Mouse (Mus musculus): ENCODE measurements around the gene Rgs3. TPM values are rescaled to one million over a fixed set of nuclear protein-coding genes. Genes with fewer than 3 reads are reported as not detected.
A peak's percentile ranks its signal among the peaks of the same experiment; 100 is the strongest.

Rgs3 gene
- polyA plus RNA-seq, 1 experiment from 2014 or later: 62.2 TPM

GRCm38 (mm10) chr4:62644031-62644793 lies 84.6 kb downstream of the Rgs3 start:
- H3K9ac ChIP-seq: peak overlapping the region; percentile 25; the same call in 1 of the 2 replicates
- H3K27ac ChIP-seq (replicated peaks): peak overlapping the region; percentile 56
- no peaks in the 10 kb centered on the region for H3K9me3 ChIP-seq
- peaks cover 59% of the 10 kb centered on the region for H3K27me3 ChIP-seq (replicated peaks)
- peaks cover 22% of the 10 kb centered on the region for H3K36me3 ChIP-seq
- ATAC-seq (ENCODE audit: extremely low read depth, insufficient number of reproducible peaks, low FRiP score, low TSS enrichment): no peak; the same call in 1 of the 2 replicates
- H3K4me1 ChIP-seq: peaks cover 73% of the 10 kb centered on the region
- H3K4me2 ChIP-seq: no peak overlapping the region
- H3K4me3 ChIP-seq: no peak overlapping the region
- 43% methylated on average over 11 of the region's 11 CpGs for WGBS

DNA sequence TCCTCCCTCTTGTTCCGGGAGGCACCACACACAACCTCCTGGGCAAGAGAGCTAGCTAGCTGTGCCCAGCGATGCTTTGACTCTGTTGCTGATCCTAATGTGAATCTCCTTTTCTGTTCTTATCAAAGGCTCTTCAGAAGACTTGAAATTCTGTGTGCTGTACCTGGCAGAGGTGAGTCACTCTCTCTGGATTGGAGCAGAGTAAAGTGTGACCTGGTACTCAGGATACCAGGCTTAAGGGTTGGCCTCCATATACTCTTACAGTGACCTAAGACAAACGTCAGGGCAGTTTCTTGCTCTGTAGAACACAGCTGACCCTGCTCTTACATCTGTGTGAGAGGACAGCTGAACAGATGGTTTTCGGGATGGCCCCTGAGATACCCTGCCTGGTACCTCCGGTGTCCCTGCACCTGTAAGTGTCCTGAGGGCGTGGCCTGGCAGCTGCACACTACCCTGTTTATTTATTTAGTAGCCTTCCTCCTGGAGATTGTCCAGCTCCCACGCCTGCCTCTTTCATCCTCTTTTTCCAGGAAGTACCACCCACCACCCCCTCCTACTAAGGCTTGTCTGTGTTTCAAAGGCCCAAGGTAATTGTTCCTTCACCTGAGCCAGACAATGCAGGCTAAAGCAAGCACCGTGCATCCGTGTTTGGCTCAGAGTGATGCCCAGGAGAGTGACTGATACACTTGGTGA lies 87.1 kb downstream of the Rgs3 start:
- WGBS: 68% methylated on average over 9 of the region's 9 CpGs
- ATAC-seq (ENCODE audit: extremely low read depth, insufficient number of reproducible peaks, low FRiP score, low TSS enrichment): no peak
- Histone ChIP-seq H3K4me2 (no peak overlapping the region), H3K27me3 (replicated peaks) (peaks cover 72% of the 10 kb centered on the region), H3K27ac (replicated peaks) (no peak overlapping the region), H3K9ac (no peak overlapping the region), H3K4me1 (peaks cover 53% of the 10 kb centered on the region), H3K36me3 (peaks cover 24% of the 10 kb centered on the region), H3K9me3 (no peaks in the 10 kb centered on the region), H3K4me3 (no peak overlapping the region)

GRCm38 (mm10) chr4:62648848-62649247 lies 89.2 kb downstream of the Rgs3 start:
- H3K4me2 ChIP-seq: no peak overlapping the region
- no peak overlapping the region for H3K27ac ChIP-seq (replicated peaks)
- no peak overlapping the region for H3K4me3 ChIP-seq
- peaks cover 39% of the 10 kb centered on the region for H3K4me1 ChIP-seq
- no peaks in the 10 kb centered on the region for H3K9me3 ChIP-seq
- no peak overlapping the region for H3K9ac ChIP-seq
- peaks cover 39% of the 10 kb centered on the region for H3K36me3 ChIP-seq
- peaks cover 72% of the 10 kb centered on the region for H3K27me3 ChIP-seq (replicated peaks)
- 79% methylated on average over 3 of the region's 3 CpGs for WGBS
- ATAC-seq (ENCODE audit: extremely low read depth, insufficient number of reproducible peaks, low FRiP score, low TSS enrichment): no peak

DNA sequence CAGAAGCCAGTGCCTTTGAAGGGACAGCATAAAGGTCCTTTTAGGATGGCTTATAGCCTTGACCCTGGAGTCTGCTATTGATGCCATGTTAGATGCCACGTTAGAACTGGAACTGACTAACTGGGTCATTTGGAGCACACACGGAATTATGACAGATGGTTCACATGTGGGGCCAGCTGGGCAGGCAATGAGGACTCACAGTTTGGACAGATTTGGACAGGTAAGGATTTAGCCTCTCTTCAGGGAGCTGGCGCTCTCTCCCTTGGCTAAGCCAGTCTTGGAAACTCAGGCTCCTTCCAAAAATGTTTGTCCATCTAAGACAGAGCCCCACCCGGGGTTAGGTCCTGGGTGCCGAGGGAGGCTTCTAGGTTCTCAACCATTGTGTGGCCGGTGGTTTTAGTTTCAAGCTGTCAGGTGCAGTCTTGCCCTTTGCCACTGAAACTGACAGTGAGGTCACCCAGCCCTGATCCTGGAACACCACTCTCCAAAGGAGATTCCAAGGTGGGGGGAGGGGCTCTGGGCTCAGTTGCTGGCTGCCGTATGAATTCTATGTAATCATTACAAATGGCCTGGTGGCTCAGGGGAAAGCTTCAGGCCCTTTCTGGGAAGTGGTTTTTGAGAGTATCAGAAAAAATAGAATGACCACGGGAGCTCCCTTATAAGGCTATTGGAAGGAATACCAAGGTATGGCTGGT lies 90.0 kb downstream of the Rgs3 start:
- no peak overlapping the region for H3K4me2 ChIP-seq
- peaks cover 39% of the 10 kb centered on the region for H3K36me3 ChIP-seq
- peaks cover 30% of the 10 kb centered on the region for H3K4me1 ChIP-seq
- no peak overlapping the region for H3K27ac ChIP-seq (replicated peaks)
- peaks cover 79% of the 10 kb centered on the region for H3K27me3 ChIP-seq (replicated peaks)
- no peaks in the 10 kb centered on the region for H3K9me3 ChIP-seq
- 63% methylated on average over 8 of the region's 8 CpGs for WGBS
- no peak for ATAC-seq (ENCODE audit: extremely low read depth, insufficient number of reproducible peaks, low FRiP score, low TSS enrichment)
- no peak overlapping the region for H3K9ac ChIP-seq
- no peak overlapping the region for H3K4me3 ChIP-seq

- peak overlapping the region; percentile 30; the same call in 1 of the 2 replicates for H3K9ac ChIP-seq
- no peak overlapping the region for H3K27ac ChIP-seq (replicated peaks)
- no peak overlapping the region for H3K4me2 ChIP-seq
- peaks cover 87% of the 10 kb centered on the region for H3K27me3 ChIP-seq (replicated peaks)
- WGBS: 51% methylated on average over 7 of the region's 7 CpGs
- no peak overlapping the region for H3K4me3 ChIP-seq
- H3K9me3 ChIP-seq: no peaks in the 10 kb centered on the region
- peaks cover 14% of the 10 kb centered on the region for H3K4me1 ChIP-seq
- peaks cover 30% of the 10 kb centered on the region for H3K36me3 ChIP-seq
- no peak for ATAC-seq (ENCODE audit: extremely low read depth, insufficient number of reproducible peaks, low FRiP score, low TSS enrichment)
Observed at GRCm38 (mm10) chr4:62651179-62651760, 91.6 kb downstream of the Rgs3 start.

GRCm38 (mm10) chr4:62652215-62652614 lies 92.6 kb downstream of the Rgs3 start:
- Histone ChIP-seq H3K27ac (replicated peaks) (no peak overlapping the region), H3K9me3 (no peaks in the 10 kb centered on the region), H3K9ac (no peak overlapping the region), H3K36me3 (peaks cover 36% of the 10 kb centered on the region), H3K4me3 (no peak overlapping the region), H3K4me1 (peaks cover 7% of the 10 kb centered on the region), H3K27me3 (replicated peaks) (peaks cover 88% of the 10 kb centered on the region), H3K4me2 (no peak overlapping the region)
- ATAC-seq (ENCODE audit: extremely low read depth, insufficient number of reproducible peaks, low FRiP score, low TSS enrichment): no peak
- WGBS: 50% methylated on average over 4 of the region's 4 CpGs

DNA sequence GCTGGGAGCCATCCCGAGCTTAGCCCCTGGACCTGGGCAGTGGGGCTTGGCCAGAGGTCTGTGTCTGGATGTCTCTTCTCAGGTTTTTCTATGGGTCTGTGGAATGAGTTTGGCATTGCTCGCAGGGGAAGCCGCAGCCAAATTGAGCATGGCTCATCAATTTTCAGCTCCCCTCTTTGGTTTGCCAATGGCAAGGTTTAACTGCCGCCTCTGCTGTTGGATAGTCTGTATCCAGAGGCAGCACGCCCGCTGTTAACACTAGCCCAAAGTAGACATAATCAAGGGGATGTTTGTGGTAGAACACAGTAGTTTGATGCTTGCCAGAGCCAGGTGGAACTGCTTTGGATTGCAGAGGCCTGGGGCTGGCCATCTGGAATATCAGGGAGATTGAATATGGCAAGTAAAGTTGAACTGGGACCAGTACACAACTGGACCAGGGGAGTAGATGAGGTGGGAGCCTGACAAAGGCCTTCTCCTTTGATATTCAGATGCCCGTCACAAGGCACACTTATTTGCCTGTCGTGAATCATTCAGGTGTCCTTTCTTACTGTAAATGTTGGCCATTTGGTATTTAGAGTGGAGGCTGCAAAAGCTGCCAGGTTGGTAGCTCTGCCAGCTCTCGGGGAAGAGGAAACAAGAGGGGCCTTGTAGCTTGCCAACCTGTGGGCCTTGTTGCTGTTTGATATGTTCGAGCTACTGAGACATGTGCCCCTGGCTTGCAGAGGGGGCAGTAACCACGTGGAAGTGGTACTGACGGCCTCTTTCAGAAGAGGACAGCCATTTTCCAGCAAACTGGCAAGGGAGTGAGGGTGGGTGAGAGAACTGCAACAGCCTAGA lies 93.5 kb downstream of the Rgs3 start:
- peaks cover 41% of the 10 kb centered on the region for H3K36me3 ChIP-seq
- no peak overlapping the region for H3K9ac ChIP-seq
- H3K9me3 ChIP-seq: no peaks in the 10 kb centered on the region
- no peak for ATAC-seq (ENCODE audit: extremely low read depth, insufficient number of reproducible peaks, low FRiP score, low TSS enrichment)
- no peak overlapping the region for H3K27ac ChIP-seq (replicated peaks)
- H3K27me3 ChIP-seq (replicated peaks): peaks cover 91% of the 10 kb centered on the region
- 74% methylated on average over 12 of the region's 12 CpGs for WGBS
- no peak overlapping the region for H3K4me3 ChIP-seq
- H3K4me2 ChIP-seq: no peak overlapping the region
- peaks cover 7% of the 10 kb centered on the region for H3K4me1 ChIP-seq

GRCm38 (mm10) chr4:62653922-62654661 lies 94.4 kb downstream of the Rgs3 start:
- WGBS: 80% methylated on average over 5 of the region's 5 CpGs
- no peak for ATAC-seq (ENCODE audit: extremely low read depth, insufficient number of reproducible peaks, low FRiP score, low TSS enrichment)

DNA sequence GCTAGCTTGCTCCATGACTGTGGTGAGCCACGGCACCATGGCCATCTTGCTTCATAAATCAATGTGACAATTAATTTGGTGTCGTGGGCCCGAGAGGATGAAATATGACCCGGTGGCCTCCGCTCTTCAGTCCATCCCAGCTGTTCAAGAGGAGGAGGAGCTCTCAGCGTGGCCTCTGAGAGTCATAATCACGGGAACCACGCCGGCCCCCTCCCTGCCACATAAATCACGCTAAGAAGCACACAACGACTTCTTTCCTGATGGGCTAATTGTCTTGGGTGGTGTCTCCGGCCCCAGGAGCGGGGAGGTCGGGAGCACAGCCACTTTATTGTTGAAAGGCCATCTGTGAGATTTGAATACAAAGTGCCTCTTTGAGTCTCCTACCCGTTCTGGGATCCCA lies 99.6 kb downstream of the Rgs3 start:
- Histone ChIP-seq H3K4me3 (no peak overlapping the region), H3K4me2 (no peak overlapping the region), H3K4me1 (peaks cover 50% of the 10 kb centered on the region), H3K27ac (replicated peaks) (0 out of 2 replicates have a peak overlapping the region, but pooled peaks have one; percentile 90), H3K36me3 (peaks cover 14% of the 10 kb centered on the region), H3K9ac (no peak overlapping the region), H3K27me3 (replicated peaks) (peaks cover 43% of the 10 kb centered on the region), H3K9me3 (no peaks in the 10 kb centered on the region)
- 60% methylated on average over 15 of the region's 15 CpGs for WGBS
- no peak for ATAC-seq (ENCODE audit: extremely low read depth, insufficient number of reproducible peaks, low FRiP score, low TSS enrichment)

More at GRCm38 (mm10) chr4:62653922-62654661, 94.4 kb downstream of the Rgs3 start:
- Histone ChIP-seq H3K9me3 (no peaks in the 10 kb centered on the region), H3K4me2 (no peak overlapping the region), H3K9ac (no peak overlapping the region), H3K36me3 (peaks cover 34% of the 10 kb centered on the region), H3K4me1 (peaks cover 7% of the 10 kb centered on the region), H3K4me3 (no peak overlapping the region), H3K27me3 (replicated peaks) (peaks cover 91% of the 10 kb centered on the region), H3K27ac (replicated peaks) (no peak overlapping the region)
